Mouse (Mus musculus) limb, embryonic 14.5 days (tissue): ENCODE measurements around the gene Mn1. TPM values are rescaled to one million over a fixed set of nuclear protein-coding genes. Genes with fewer than 3 reads are reported as not detected.

ENCODE experiments used
- ATAC-seq: fragments of 200-750 bp; cut with Nextera tagmentation; 2 replicates; pipeline ENCODE4 v1.8.0; 2017; ENCODE audit warnings: low read depth, moderate number of reproducible peaks, moderate TSS enrichment; ENCODE audit not compliant: low FRiP score
- DNase-seq: peaks from one replicate; pipeline ENCODE4 v3.0.0-alpha.2; 2015; ENCODE audit warnings: low spot score
- H3K27ac ChIP-seq: fragments of 300-500 bp; sonication (generic); replicated peaks from 2 replicates; pipeline ENCODE4 v1.5.1; 2014; ENCODE audit warnings: low read depth, mild to moderate bottlenecking, low read length, moderate library complexity, mixed read lengths
- H3K27me3 ChIP-seq: fragments of 300-500 bp; sonication (generic); 2 replicates; pipeline ENCODE4 v1.6.1; 2014; ENCODE audit warnings: low read length, mixed read lengths; ENCODE audit not compliant: control insufficient read depth, insufficient read depth
- H3K36me3 ChIP-seq: fragments of 300-500 bp; sonication (generic); 2 replicates; pipeline ENCODE4 v1.6.1; 2014; ENCODE audit warnings: mild to moderate bottlenecking, low read length, moderate library complexity, mixed read lengths; ENCODE audit not compliant: control insufficient read depth, insufficient read depth
- H3K4me1 ChIP-seq: fragments of 300-500 bp; sonication (generic); 2 replicates; pipeline ENCODE4 v1.6.1; 2014; ENCODE audit warnings: antibody characterized with exemption, low read length, mixed read lengths; ENCODE audit not compliant: control insufficient read depth, insufficient read depth
- H3K4me2 ChIP-seq: fragments of 300-500 bp; sonication (generic); replicated peaks from 2 replicates; pipeline ENCODE4 v1.6.1; 2014; ENCODE audit warnings: low read depth, mild to moderate bottlenecking, low read length, moderate library complexity; ENCODE audit not compliant: severe bottlenecking
- H3K4me3 ChIP-seq: fragments of 300-500 bp; sonication (generic); replicated peaks from 2 replicates; pipeline ENCODE4 v1.5.1; 2014; ENCODE audit warnings: low read length
- H3K9ac ChIP-seq: fragments of 300-500 bp; sonication (generic); 2 replicates; pipeline ENCODE4 v1.6.1; 2014; ENCODE audit warnings: mild to moderate bottlenecking, low read depth, low read length, moderate library complexity; ENCODE audit not compliant: severe bottlenecking
- H3K9me3 ChIP-seq: fragments of 300-500 bp; sonication (generic); 2 replicates; pipeline ENCODE4 v1.6.1; 2016; ENCODE audit warnings: low read length; ENCODE audit not compliant: control insufficient read depth
- POLR2A ChIP-seq: fragments of 200-500 bp; IDR thresholded peaks from 2 replicates; pipeline ENCODE4 v1.8.0; 2012; ENCODE audit warnings: inconsistent platforms, mild to moderate bottlenecking, moderate library complexity, borderline replicate concordance; ENCODE audit not compliant: insufficient read depth, insufficient read length; ENCODE audit errors: extremely low read depth
- WGBS: fragments of 180-500 bp; shearing (Covaris S2); extraction: QIAGEN DNeasy Blood & Tissue Kit; methylation state at CpG from one replicate; pipeline ENCODE4 v1.1.7; 2014; 5-methylcytosine and 5-hydroxymethylcytosine counted together
- polyA plus RNA-seq, 2 experiments: library from polyadenylated mRNA; depleted of rRNA in 1 of 2; stranded (reverse) in 1 of 2; unstranded in 1 of 2; fragments of >200 nt; fragmentation: Nextera tagmentation in 1 of 2; extraction: Ambion mirVana in 1 of 2; gene quantifications; 2 replicates each; pipeline versions ENCODE4 v1.2.1 to v1.2.3; 2012 to 2014

The Mn1 gene
- polyA plus RNA-seq, 2 experiments, result 11.4 to 18.2 TPM

GRCm38 (mm10) chr5:111417378-111418131 is 393 bp downstream of the Mn1 start:
- H3K4me2 ChIP-seq, result peak overlapping the region; percentile 75
- 0 out of 2 replicates have a peak, but pooled peaks have one; percentile 6 for TF ChIP-seq POLR2A
- peaks cover 36% of the 10 kb centered on the region for H3K36me3 ChIP-seq
- H3K9ac ChIP-seq, result peak overlapping the region; percentile 90
- DNase-seq (no peak), ATAC-seq (peak; percentile 12; the same call in 1 of the 2 replicates)
- H3K4me3 ChIP-seq, result peak overlapping the region; percentile 70
- H3K9me3 ChIP-seq, result no peaks in the 10 kb centered on the region
- H3K4me1 ChIP-seq, result peaks cover 54% of the 10 kb centered on the region
- H3K27me3 ChIP-seq, result peaks cover 28% of the 10 kb centered on the region
- WGBS, result under 1% methylated on average over 61 of the region's 105 CpGs
- peak overlapping the region; percentile 82 for H3K27ac ChIP-seq

GRCm38 (mm10) chr5:111418202-111419120 is 1.3 kb downstream of the Mn1 start:
- 0 out of 2 replicates have a peak, but pooled peaks have one; percentile 4 for TF ChIP-seq POLR2A
- ATAC-seq, result no peak
- no peaks in the 10 kb centered on the region for H3K9me3 ChIP-seq
- peaks cover 60% of the 10 kb centered on the region for H3K4me1 ChIP-seq
- H3K9ac ChIP-seq, result peak overlapping the region; percentile 90
- peaks cover 36% of the 10 kb centered on the region for H3K36me3 ChIP-seq
- no peak overlapping the region for H3K27ac ChIP-seq
- peak overlapping the region; percentile 75 for H3K4me2 ChIP-seq
- H3K27me3 ChIP-seq, result peaks cover 28% of the 10 kb centered on the region
- peak overlapping the region; percentile 70 for H3K4me3 ChIP-seq
- WGBS, result 2% methylated on average over 50 of the region's 63 CpGs
- DNase-seq, result no peak

GRCm38 (mm10) chr5:111419121-111419881 is 2.1 kb downstream of the Mn1 start:
- Histone ChIP-seq H3K4me1 (peaks cover 63% of the 10 kb centered on the region), H3K4me2 (peak overlapping the region; percentile 75), H3K4me3 (peak overlapping the region; percentile 70), H3K9me3 (no peaks in the 10 kb centered on the region), H3K36me3 (peaks cover 36% of the 10 kb centered on the region), H3K27ac (no peak overlapping the region), H3K9ac (peak overlapping the region; percentile 90), H3K27me3 (peaks cover 28% of the 10 kb centered on the region)
- ATAC-seq, result no peak
- DNase-seq, result no peak
- no peak for TF ChIP-seq POLR2A
- 6% methylated on average over 38 of the region's 42 CpGs for WGBS

GRCm38 (mm10) chr5:111420011-111420691 is 3.0 kb downstream of the Mn1 start:
- H3K27me3 ChIP-seq, result peaks cover 28% of the 10 kb centered on the region
- peak overlapping the region; percentile 70 for H3K4me3 ChIP-seq
- ATAC-seq (no peak), DNase-seq (no peak)
- WGBS, result 7% methylated on average over 32 of the region's 56 CpGs
- H3K9ac ChIP-seq, result peak overlapping the region; percentile 90
- TF ChIP-seq POLR2A, result no peak
- peaks cover 36% of the 10 kb centered on the region for H3K36me3 ChIP-seq
- H3K4me1 ChIP-seq, result peaks cover 63% of the 10 kb centered on the region
- no peaks in the 10 kb centered on the region for H3K9me3 ChIP-seq
- H3K27ac ChIP-seq, result no peak overlapping the region
- peak overlapping the region; percentile 75 for H3K4me2 ChIP-seq
